Mouse (Mus musculus) cortical plate, adult 2 months (tissue): Measurements from ENCODE around the gene Ntsr2.

ENCODE experiments used
- CTCF ChIP-seq: fragments of 200-500 bp; IDR thresholded peaks from 2 replicates; pipeline ENCODE4 v1.5.1; 2011; ENCODE audit warnings: mild to moderate bottlenecking, control low read depth, low read length; ENCODE audit not compliant: insufficient read depth; ENCODE audit errors: extremely low read depth
- POLR2A ChIP-seq: fragments of 200-500 bp; IDR thresholded peaks from 2 replicates; pipeline ENCODE4 v1.6.1; 2011; ENCODE audit warnings: mild to moderate bottlenecking, low read length, control low read depth; ENCODE audit not compliant: insufficient read depth; ENCODE audit errors: extremely low read depth

DNA sequence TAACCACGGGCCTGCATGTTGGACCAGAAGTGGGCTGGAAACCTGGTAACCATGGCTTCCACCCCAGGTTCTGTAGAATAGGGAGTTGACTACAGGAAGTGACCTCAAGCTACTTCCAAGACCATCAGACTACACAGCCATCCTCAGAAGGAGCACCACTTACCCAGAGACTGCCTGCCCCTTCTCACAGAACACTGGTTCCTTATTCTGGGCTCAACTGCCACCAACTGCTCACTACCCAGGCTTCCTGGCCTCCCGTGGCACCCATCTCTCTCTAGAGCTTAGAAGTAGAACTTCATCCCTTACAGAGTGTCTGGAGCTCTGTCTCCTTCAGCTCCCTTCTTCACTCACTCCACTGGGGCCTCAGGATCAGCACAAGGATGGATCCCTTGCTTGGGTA is 42.2 kb upstream of the Ntsr2 start, which contains the start of gene Lpin1:
- TF ChIP-seq POLR2A (no peak), CTCF (no peak)
